Comparison of ENCODE assay signal across 24 mouse cellular contexts in genomic region chr9:88388826-88389225, GRCm38 (mm10).
"Had no signal": no experiment of that assay in that cellular context is flagged by ENCODE, and none has a peak within 500 bp of the region (broad histone marks: within the 10 kb centered on the region; RNA-seq: fewer than 3 reads in every experiment).

No protein-coding gene starts in this region.

- DNase-seq: gastrocnemius, adult 2 months; gastrocnemius, postnatal 10 days; gastrocnemius, postnatal 25 days; heart, adult 18-20 months; heart, postnatal 10 days; heart, postnatal 36 days; kidney, adult 18-20 months; kidney, adult 8-10 months; kidney, postnatal 10 days; kidney, postnatal 25 days; kidney, postnatal 4 days; liver; liver, embryonic 13.5 days had no signal

- H3K27ac ChIP-seq: gastrocnemius, adult 2 months; heart, embryonic 10.5 days; hindbrain, embryonic 13.5 days; hindbrain, embryonic 15.5 days; hindbrain, postnatal 0 days; layer of hippocampus, adult 2 months; left cerebral cortex, adult 2 months; limb, embryonic 10.5 days; limb, embryonic 12.5 days; liver, embryonic 13.5 days had no signal

- H3K4me1 ChIP-seq: heart, embryonic 10.5 days; heart, embryonic 12.5 days; hindbrain, embryonic 13.5 days; hindbrain, embryonic 15.5 days; limb, embryonic 10.5 days; limb, embryonic 12.5 days; liver, embryonic 13.5 days had no signal

- H3K9me3 ChIP-seq: heart, embryonic 10.5 days; heart, embryonic 12.5 days; hindbrain, embryonic 13.5 days; hindbrain, embryonic 15.5 days; limb, embryonic 10.5 days; limb, embryonic 12.5 days; liver, embryonic 13.5 days had no signal

- H3K4me3 ChIP-seq: gastrocnemius, adult 2 months; heart, embryonic 10.5 days; heart, embryonic 12.5 days; hindbrain, embryonic 13.5 days; hindbrain, embryonic 15.5 days; layer of hippocampus, adult 2 months; left cerebral cortex, adult 2 months; limb, embryonic 10.5 days; limb, embryonic 12.5 days; liver, embryonic 13.5 days had no signal

- H3K9ac ChIP-seq: heart, embryonic 12.5 days; hindbrain, embryonic 13.5 days; hindbrain, embryonic 15.5 days; limb, embryonic 12.5 days; liver, embryonic 13.5 days had no signal

- ATAC-seq: hindbrain, postnatal 0 days; intestine, postnatal 0 days had no signal

- H3K27me3 ChIP-seq: heart, embryonic 12.5 days; hindbrain, embryonic 13.5 days; hindbrain, embryonic 15.5 days; limb, embryonic 12.5 days; liver, embryonic 13.5 days had no signal

- H3K4me2 ChIP-seq: heart, embryonic 12.5 days; hindbrain, embryonic 13.5 days; hindbrain, embryonic 15.5 days; limb, embryonic 12.5 days; liver, embryonic 11.5 days; liver, embryonic 13.5 days had no signal
